Mouse (Mus musculus): ENCODE measurements around the gene AF067061. TPM values are rescaled to one million over a fixed set of nuclear protein-coding genes. Genes with fewer than 3 reads are reported as not detected.
A peak's percentile ranks its signal among the peaks of the same experiment; 100 is the strongest.

AF067061 gene
- polyA plus RNA-seq, 1 experiment from 2014 or later = not detected

DNA sequence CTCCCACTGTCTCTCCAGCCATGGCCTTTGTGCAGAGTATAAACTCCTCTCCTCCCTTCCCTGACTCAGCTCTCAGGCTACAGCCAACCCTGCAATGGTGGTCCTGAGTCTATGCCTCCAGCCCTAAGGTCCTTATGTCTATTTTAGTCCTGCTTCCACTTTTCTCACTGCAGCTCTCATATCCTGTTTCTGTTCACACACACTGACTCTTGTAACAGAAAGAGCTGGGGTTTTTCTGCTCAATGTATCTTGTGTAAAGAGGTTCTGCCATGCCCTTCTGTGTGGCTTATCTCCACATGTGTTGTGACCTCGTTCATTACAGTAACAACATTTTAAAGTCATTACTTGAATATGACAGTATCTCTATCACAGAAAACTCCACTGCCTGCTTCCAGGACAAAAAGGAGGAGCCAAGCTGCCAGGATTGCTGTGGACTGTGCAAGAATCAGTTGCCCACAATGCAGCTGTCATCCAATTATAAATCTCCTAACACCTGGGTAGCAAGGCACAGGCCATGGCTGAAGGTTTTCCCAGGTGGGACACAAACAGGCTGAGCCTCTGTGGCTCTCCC, 36.5 kb downstream of the AF067061 start:
- H3K9me3 ChIP-seq (replicated peaks) = no peaks in the 10 kb centered on the region
- H3K36me3 ChIP-seq = no peaks in the 10 kb centered on the region
- H3K4me1 ChIP-seq = no peaks in the 10 kb centered on the region
- no peak overlapping the region for H3K4me3 ChIP-seq
- H3K27ac ChIP-seq (replicated peaks) = no peak overlapping the region
- DNase-seq (ENCODE audit: low spot score) = no peak
- no peaks in the 10 kb centered on the region for H3K27me3 ChIP-seq (ENCODE audit: low read depth, poor library complexity, severe bottlenecking)
- WGBS = 80% methylated on average over 1 of the region's 1 CpGs

DNA sequence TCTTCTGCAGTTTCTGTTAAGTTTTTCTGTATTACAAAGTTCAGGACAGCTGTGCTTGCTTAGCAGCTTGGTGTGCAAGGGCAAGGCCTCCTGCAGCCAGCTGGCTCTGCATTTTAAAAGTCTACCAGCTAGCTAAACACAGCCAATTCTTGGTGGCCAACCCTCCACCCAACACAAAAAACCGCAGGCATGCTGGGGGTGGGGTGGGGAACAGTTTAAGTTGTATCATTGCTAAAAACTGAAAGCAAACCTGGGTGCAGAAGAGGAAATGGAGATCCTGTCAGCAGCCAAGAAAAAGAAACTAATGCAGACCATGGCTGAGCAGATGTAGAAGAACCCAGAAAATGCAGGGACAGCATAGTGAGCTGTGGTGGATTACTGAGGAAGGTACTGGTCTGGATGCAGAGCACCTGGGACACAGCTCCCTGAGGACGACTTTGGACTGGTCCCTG, 37.1 kb downstream of the AF067061 start, which contains the start of gene BC147527:
Gene BC147527, plus strand, starts transcription at position 402 of the 452 bp plus-strand sequence.
- no peaks in the 10 kb centered on the region for H3K9me3 ChIP-seq (replicated peaks)
- DNase-seq (ENCODE audit: low spot score) = no peak
- H3K4me1 ChIP-seq = no peaks in the 10 kb centered on the region
- H3K27me3 ChIP-seq (ENCODE audit: low read depth, poor library complexity, severe bottlenecking) = no peaks in the 10 kb centered on the region
- no peaks in the 10 kb centered on the region for H3K36me3 ChIP-seq
- no peak within 1 kb of the TSS for H3K27ac ChIP-seq (replicated peaks)
- WGBS = 61% methylated on average over 2 of the region's 2 CpGs
- H3K4me3 ChIP-seq = no peak within 1 kb of the TSS

- 83% methylated on average over 4 of the region's 4 CpGs for WGBS
Measured at GRCm38 (mm10) chr13:120300853-120301252, 37.9 kb downstream of the AF067061 start.

DNA sequence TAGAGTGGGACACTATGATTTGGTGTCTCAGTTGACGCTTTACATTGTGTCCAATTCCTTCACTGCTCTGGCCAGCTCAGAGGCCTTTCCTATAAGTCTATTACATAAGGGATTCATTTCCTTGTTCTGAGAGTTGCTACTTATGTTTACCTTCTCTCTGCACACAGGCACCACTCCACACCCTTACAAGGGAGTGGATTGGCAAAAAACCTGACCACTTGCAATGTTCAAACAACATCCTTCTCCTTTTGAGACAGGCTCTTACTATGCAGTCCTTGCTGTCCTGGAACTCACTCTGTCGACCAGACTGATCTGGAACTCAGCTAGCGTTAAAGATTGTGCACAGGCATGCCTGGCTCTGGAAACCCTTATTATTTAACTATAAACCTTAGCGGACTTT, 47.8 kb downstream of the AF067061 start:
- no peaks in the 10 kb centered on the region for H3K4me1 ChIP-seq
- H3K9me3 ChIP-seq (replicated peaks) = no peaks in the 10 kb centered on the region
- 82% methylated on average over 4 of the region's 4 CpGs for WGBS
- peaks cover 3% of the 10 kb centered on the region; the same call in 1 of the 2 replicates for H3K27me3 ChIP-seq (ENCODE audit: low read depth, poor library complexity, severe bottlenecking)
- H3K4me3 ChIP-seq = no peak overlapping the region
- no peak overlapping the region for H3K27ac ChIP-seq (replicated peaks)
- no peak for DNase-seq (ENCODE audit: low spot score)
- no peaks in the 10 kb centered on the region for H3K36me3 ChIP-seq

More at GRCm38 (mm10) chr13:120300853-120301252, 37.9 kb downstream of the AF067061 start:
- no peak for DNase-seq (ENCODE audit: low spot score)
- no peaks in the 10 kb centered on the region for H3K27me3 ChIP-seq (ENCODE audit: low read depth, poor library complexity, severe bottlenecking)
- H3K4me1 ChIP-seq = no peaks in the 10 kb centered on the region
- no peaks in the 10 kb centered on the region for H3K36me3 ChIP-seq
- no peak overlapping the region for H3K27ac ChIP-seq (replicated peaks)
- no peak overlapping the region for H3K4me3 ChIP-seq
- H3K9me3 ChIP-seq (replicated peaks) = no peaks in the 10 kb centered on the region

- H3K36me3 ChIP-seq = no peaks in the 10 kb centered on the region
- no peak overlapping the region for H3K4me3 ChIP-seq
- no peak overlapping the region for H3K27ac ChIP-seq (replicated peaks)
- WGBS = 42% methylated on average over 14 of the region's 14 CpGs
- H3K27me3 ChIP-seq (ENCODE audit: low read depth, poor library complexity, severe bottlenecking) = peaks cover 3% of the 10 kb centered on the region; the same call in 1 of the 2 replicates
- no peaks in the 10 kb centered on the region for H3K9me3 ChIP-seq (replicated peaks)
- DNase-seq (ENCODE audit: low spot score) = peak; percentile 26
- H3K4me1 ChIP-seq = no peaks in the 10 kb centered on the region
Measured at GRCm38 (mm10) chr13:120313584-120313983, 50.7 kb downstream of the AF067061 start.

Other genes starting within 250 kb of the AF067061 start
- gene Gm36079, start 236.1 kb upstream of the AF067061 start, polyA plus RNA-seq (2016; fragmentation: Nextera tagmentation; extraction: Ambion mirVana) = not detected in 2 replicates
- not detected in 2 replicates for gene Gm21188, start 210.9 kb upstream of the AF067061 start, polyA plus RNA-seq (2016; fragmentation: Nextera tagmentation; extraction: Ambion mirVana)
- gene Gm20767, start 122.9 kb upstream of the AF067061 start, polyA plus RNA-seq (2016; fragmentation: Nextera tagmentation; extraction: Ambion mirVana) = not detected in 2 replicates
- gene Gm21818, start 90.7 kb upstream of the AF067061 start, polyA plus RNA-seq (2016; fragmentation: Nextera tagmentation; extraction: Ambion mirVana) = not detected in 2 replicates
- not detected in 2 replicates for gene Gm21762, start 47.2 kb upstream of the AF067061 start, polyA plus RNA-seq (2016; fragmentation: Nextera tagmentation; extraction: Ambion mirVana)
- gene Gm21731, start 24.0 kb upstream of the AF067061 start, polyA plus RNA-seq (2016; fragmentation: Nextera tagmentation; extraction: Ambion mirVana) = not detected in 2 replicates
- 0.11 TPM in 1 of 2 replicates, not detected in the other for gene BC147527, start 37.3 kb downstream of the AF067061 start, polyA plus RNA-seq (2016; fragmentation: Nextera tagmentation; extraction: Ambion mirVana)
- gene Tcstv3, start 53.8 kb downstream of the AF067061 start, polyA plus RNA-seq (2016; fragmentation: Nextera tagmentation; extraction: Ambion mirVana) = not detected in 2 replicates